Mouse (Mus musculus) thymus, postnatal 36 days (tissue): ENCODE measurements around the gene Esr2.

Experiments
- DNase-seq, 2 experiments: peaks; one replicate each; pipeline ENCODE4 v3.0.0; 2022; ENCODE audit warnings: mixed read lengths in 2 of 2

Gene Esr2

DNA sequence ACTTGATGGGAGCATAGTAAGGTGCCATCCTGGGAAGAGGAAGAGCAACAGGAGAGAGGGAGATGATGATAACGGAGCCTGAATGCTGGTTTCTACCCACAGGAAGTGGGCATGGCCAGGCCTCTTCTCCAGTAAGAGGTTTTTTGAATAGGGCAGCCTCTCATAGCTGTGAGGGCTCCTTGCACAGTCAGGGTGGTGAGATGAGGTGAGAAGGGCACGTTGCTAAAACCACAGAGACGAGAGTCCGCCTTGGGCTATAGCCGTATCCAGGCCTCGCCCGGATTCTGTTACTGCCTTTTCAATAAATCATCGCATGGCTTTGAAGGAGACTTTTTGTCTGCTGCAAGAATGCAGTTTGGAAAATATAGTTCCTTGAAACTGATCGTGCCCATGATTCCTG lies 92.0 kb downstream of the Esr2 start:
- DNase-seq = no peak

DNA sequence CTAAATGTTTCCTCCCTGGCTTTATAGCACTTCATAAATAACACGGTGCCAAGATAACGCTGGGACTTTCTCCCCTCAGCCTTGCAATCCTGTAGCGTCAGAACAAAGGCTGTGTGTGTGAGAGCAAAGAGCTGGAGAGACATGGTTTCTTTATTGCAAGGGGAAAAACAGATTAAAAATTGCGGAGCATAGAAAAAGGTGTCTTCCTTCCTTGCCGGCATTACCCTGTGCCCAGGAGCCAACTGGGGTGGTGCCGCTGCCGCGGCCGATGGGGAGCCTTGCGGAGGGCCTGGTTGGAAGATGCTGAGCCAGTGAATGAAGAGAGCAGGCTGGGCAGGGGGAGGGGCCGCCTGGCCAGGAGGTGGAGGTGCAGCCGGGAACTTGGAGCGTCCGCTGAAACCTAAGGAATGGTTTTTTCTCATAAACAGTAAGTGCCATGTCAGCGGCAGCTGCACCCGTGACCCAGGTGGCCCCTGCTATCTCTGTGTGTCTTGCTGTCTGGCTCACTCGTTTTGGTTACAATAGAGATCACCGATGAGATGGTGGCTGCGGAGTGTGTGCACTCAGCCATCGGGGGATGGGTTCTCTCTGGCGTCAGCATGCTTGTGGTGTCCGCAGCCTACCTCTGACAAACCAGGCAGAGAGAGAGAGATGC lies 95.4 kb downstream of the Esr2 start:
- DNase-seq = no peak

DNA sequence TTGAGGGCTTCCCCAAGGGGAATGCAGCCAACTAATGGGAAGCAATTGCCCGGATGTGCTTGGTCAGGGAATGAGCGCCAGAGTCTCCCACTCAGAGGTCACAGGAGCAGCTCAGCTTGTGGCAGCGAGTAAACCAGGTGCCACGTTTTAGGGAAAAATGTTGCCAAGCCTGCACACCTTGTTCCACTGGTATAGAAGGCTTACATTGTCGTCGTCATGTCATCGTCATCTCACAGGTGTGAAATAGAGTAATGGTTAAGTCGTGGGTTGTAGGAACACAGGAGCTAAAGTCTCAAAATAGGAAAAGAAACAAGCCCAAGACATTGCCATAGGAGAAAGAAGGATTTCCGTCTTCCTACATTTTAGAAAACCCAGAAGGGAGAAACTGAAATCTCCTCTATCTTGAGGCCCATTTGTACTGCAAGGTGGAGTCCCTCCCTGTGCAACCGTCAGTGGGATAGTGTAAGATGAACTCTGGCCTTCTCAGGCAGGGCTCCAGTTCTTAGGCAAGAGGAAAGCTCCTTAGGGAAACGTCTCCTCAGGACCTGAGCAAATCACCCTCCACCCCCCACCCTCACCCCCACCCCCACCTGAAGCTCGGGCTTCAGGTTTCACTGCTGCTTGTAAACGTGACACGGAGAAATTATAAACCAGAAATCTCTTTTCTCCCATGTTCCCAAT lies 96.0 kb downstream of the Esr2 start:
- DNase-seq = no peak

DNA sequence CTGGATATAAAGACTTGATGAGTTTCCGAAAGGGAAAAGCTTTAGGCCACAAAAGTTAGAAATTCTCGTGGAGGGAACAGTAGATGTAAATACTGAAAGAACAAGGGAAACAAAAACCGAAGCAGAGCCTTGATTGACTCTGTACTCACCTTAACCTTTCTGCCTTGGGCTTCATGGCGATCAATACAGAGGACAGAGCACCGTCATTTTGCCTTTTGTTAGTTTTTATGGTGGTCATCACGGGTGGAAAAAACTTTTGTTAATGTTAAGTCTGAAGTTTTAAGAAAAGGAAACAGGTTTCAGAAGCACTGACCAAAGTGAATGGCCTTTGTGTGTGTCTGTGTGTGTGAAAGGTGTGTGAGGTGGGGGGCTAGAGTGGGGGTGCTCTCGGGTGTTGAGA lies 103.1 kb downstream of the Esr2 start:
- DNase-seq = no peak

DNA sequence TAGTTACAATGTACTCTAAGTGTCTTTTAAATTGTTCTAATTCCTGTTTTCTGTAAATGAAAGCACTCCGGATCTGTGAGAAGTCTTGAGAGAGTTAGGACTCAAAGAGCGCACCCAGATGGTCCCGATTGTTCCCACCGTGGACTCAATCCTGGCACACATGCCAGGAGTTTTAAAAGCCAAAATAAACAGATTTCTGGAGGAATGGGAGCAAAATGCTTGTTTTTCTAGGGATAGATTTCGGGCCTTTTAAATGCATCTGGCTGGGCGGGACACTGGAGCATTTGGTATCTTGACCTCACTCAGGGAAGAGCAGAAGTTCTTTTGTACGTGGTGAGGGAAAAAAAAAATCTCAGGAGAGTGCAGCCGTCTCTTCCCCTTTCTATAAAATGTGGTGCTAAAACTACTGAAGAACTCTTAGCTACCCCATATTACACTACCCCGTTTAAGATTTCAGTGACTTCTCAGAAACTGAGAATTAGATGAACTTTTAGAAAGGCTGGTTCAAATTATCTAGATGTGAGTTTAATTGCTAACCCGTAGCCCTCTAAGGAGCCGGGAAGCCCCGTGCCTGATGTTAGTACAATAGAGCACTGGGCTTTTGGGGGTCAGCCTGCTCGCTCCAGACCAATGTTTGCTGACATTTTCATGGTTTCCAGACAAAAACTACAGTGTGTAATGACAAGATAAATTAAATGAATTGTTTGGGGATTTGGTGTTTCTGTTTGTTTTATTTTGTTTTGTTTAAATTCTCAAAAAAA lies 103.8 kb downstream of the Esr2 start:
- no peak for DNase-seq

DNA sequence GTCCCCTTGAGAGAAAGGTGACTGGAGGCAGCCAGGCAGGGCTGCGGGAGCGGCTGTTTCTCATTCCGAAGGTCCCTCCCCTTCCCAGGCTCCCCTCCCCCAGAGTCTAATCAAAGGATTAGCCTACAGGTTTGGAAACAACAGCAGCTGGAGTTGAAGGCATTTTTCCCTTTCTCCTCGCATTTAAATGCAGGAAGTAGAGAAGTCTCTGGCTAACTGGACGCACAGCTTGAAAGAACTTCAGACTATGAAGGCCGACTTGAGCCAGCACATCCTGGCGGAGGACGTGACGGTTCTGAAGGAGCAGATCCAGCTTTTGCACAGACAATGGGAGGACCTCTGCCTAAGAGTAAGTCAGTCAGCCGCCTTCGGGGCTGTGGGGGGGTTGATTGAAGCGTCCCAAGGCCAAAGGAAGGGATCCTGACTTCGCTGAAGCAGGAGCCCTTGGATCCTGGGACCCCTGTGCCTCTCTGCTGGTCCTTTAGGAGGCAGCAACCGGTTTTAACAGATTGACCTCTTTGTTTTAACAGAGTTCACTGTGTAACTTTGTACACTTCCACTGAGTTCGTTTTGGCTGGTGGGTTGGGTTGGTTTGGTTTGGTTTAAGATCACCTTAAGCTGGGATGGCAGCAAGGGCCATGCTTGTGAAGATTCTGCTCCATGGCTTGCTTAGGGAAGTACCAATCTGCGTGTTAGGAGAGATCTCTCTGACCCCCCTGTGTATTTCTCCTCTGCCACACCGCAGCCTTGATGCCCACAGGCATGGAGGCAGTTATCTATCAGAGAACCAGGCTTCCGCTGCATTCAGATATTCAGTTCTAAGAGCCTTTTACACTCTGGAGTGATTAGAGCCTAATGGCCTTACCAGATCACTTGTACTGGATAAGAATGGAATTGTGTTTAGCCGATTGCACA lies 104.9 kb downstream of the Esr2 start:
- no peak for DNase-seq
